Mouse (Mus musculus): ENCODE results near the gene Hepacam. TPM values are rescaled to one million over a fixed set of nuclear protein-coding genes. Genes with fewer than 3 reads are reported as not detected.

Hepacam gene
- total and polyA plus RNA-seq, 3 experiments: 0.13 TPM; not detected in 2

DNA sequence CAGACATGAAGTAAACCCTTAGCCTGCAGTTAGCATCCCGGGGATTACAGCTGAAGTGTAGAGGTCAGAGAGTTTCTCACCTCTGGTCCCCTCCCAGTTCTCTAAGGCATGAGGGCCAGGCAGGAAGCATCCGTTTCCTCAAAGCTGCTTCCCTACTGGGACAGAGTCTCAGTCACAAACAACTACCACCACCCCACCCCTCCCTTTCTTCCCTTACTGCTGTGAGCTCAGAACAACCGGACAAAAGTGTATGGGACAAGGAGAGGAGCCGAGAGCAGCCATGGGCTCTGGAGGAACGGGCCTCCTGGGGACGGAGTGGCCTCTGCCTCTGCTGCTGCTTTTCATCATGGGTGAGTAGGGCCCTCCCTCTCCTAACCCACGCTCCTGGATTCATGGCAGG lies 34.7 kb downstream of the Hepacam start, which contains the start of gene Robo4:
TSS of gene Robo4 (plus strand) at position 96 of the 400 bp plus-strand sequence.
- no peak within 1 kb of the TSS for H3K4me2 ChIP-seq (ENCODE audit: insufficient read depth, low read depth, poor library complexity, severe bottlenecking)
- in situ Hi-C loops (cut with MboI; ENCODE audit: low pct_ligation_motif_present, low pct_unique_long_range_greater_than_20kb, low sequenced_read_pairs): loop anchor here (25.0 kb wide), 1 partner anchor 535 kb away; no protein-coding TSS in a partner anchor
- TF ChIP-seq POLR2AphosphoS2 (IDR thresholded peaks at IDR 0.05; ENCODE audit: low read depth, low read length) (no peak), POLR2A (IDR thresholded peaks at IDR 0.05; ENCODE audit: low read depth, low read length) (no peak), HCFC1 (IDR thresholded peaks at IDR 0.05; ENCODE audit: low read depth, low read length) (no peak), CTCF (conservative IDR thresholded peaks at IDR 0.05 in 1 of 2, IDR thresholded peaks at IDR 0.05 in 1 of 2; ENCODE audit: low read depth in 2 of 2, low read length in 2 of 2) (no peak), E2F4 (IDR thresholded peaks at IDR 0.05; ENCODE audit: insufficient replicate concordance, low read depth, low read length) (no peak), RAD21 (IDR thresholded peaks at IDR 0.05; ENCODE audit: low read depth, low read length) (no peak), CHD2 (IDR thresholded peaks at IDR 0.05; ENCODE audit: low read length) (no peak), ZMIZ1 (IDR thresholded peaks at IDR 0.05; ENCODE audit: low read depth, low read length) (no peak)

DNA sequence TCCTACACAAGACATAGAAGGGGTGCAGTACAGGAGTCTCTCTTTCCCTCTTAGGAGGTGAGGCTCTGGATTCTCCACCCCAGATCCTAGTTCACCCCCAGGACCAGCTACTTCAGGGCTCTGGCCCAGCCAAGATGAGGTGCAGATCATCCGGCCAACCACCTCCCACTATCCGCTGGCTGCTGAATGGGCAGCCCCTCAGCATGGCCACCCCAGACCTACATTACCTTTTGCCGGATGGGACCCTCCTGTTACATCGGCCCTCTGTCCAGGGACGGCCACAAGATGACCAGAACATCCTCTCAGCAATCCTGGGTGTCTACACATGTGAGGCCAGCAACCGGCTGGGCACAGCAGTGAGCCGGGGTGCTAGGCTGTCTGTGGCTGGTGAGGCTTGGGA lies 35.4 kb downstream of the Hepacam start:
- in situ Hi-C loops (cut with MboI; ENCODE audit: low pct_ligation_motif_present, low pct_unique_long_range_greater_than_20kb, low sequenced_read_pairs): loop anchor here (25.0 kb wide), 1 partner anchor 535 kb away; no protein-coding TSS in a partner anchor
- Histone ChIP-seq H3K27ac (ENCODE audit: insufficient read depth, low read depth) (no peak overlapping the region), H3K9me3 (replicated peaks; ENCODE audit: low read length) (no peaks in the 10 kb centered on the region), H3K4me3 (replicated peaks in 1 of 3; ENCODE audit: low read depth in 2 of 3, low read length in 2 of 3, poor library complexity in 1 of 3) (no peak overlapping the region), H3K27me3 (replicated peaks) (peaks cover 5% of the 10 kb centered on the region), H3K9ac (ENCODE audit: insufficient read depth, low read depth) (no peak overlapping the region), H3K4me2 (ENCODE audit: insufficient read depth, low read depth, poor library complexity, severe bottlenecking) (no peak overlapping the region), H3K36me3 (replicated peaks in 1 of 2; ENCODE audit: control insufficient read depth in 1 of 2, insufficient read depth in 1 of 2, low read length in 1 of 2) (no peaks in the 10 kb centered on the region), H3K4me1 (ENCODE audit: control insufficient read depth in 1 of 2, insufficient read depth in 2 of 2) (peaks cover 2 to 11% of the 10 kb centered on the region in 2 experiments; a peak in 3 of 4 replicates), H3K79me2 (replicated peaks; ENCODE audit: control insufficient read depth, extremely low read depth, insufficient read depth, poor library complexity, severe bottlenecking) (no peaks in the 10 kb centered on the region)
- TF ChIP-seq ZNF384 (IDR thresholded peaks at IDR 0.05; ENCODE audit: low read depth, low read length) (no peak), NRF1 (IDR thresholded peaks at IDR 0.05; ENCODE audit: low read depth, low read length) (no peak), POLR2AphosphoS2 (IDR thresholded peaks at IDR 0.05; ENCODE audit: low read depth, low read length) (no peak), BHLHE40 (IDR thresholded peaks at IDR 0.05; ENCODE audit: low read depth, low read length) (no peak), MAX (IDR thresholded peaks at IDR 0.05; ENCODE audit: low read length) (no peak), POLR2A (IDR thresholded peaks at IDR 0.05; ENCODE audit: low read depth, low read length) (no peak), MAZ (IDR thresholded peaks at IDR 0.05; ENCODE audit: low read depth, low read length) (no peak), ZKSCAN1 (IDR thresholded peaks at IDR 0.05; ENCODE audit: borderline replicate concordance, low read depth, low read length) (no peak), TCF12 (IDR thresholded peaks at IDR 0.05; ENCODE audit: low read depth, low read length) (no peak), UBTF (IDR thresholded peaks at IDR 0.05; ENCODE audit: low read depth, low read length) (no peak), ETS1 (conservative IDR thresholded peaks at IDR 0.05; ENCODE audit: low read depth, low read length) (no peak), TBP (conservative IDR thresholded peaks at IDR 0.05; ENCODE audit: low read depth, low read length) (no peak), EP300 (IDR thresholded peaks at IDR 0.05; ENCODE audit: low read length) (no peak), MXI1 (IDR thresholded peaks at IDR 0.05; ENCODE audit: low read depth, low read length) (no peak), MYC (IDR thresholded peaks at IDR 0.05; ENCODE audit: low read depth, low read length) (no peak), JUN (IDR thresholded peaks at IDR 0.05; ENCODE audit: insufficient read depth, low read depth, low read length) (no peak), ELF1 (IDR thresholded peaks at IDR 0.05; ENCODE audit: low read depth, low read length) (no peak), HCFC1 (IDR thresholded peaks at IDR 0.05; ENCODE audit: low read depth, low read length) (no peak), GABPA (IDR thresholded peaks at IDR 0.05; ENCODE audit: insufficient replicate concordance, low read depth, low read length) (no peak), MAFK (IDR thresholded peaks at IDR 0.05; ENCODE audit: insufficient replicate concordance, low read length) (no peak)
- no peak for DNase-seq (ENCODE audit: extremely low read depth)
- dilution Hi-C loops (cut with MboI; ENCODE audit: extremely low pct_ligation_motif_present, extremely low pct_unique_long_range_greater_than_20kb, low sequenced_read_pairs): no loop called here

More for the DNA sequence above, 34.7 kb downstream of the Hepacam start, which contains the start of gene Robo4:
- H3K79me2 ChIP-seq (replicated peaks; ENCODE audit: control insufficient read depth, extremely low read depth, insufficient read depth, poor library complexity, severe bottlenecking): no peaks in the 10 kb centered on the region
- dilution Hi-C loops (cut with MboI; ENCODE audit: extremely low pct_ligation_motif_present, extremely low pct_unique_long_range_greater_than_20kb, low sequenced_read_pairs): no loop called here
- no peaks in the 10 kb centered on the region for H3K36me3 ChIP-seq (replicated peaks in 1 of 2; ENCODE audit: control insufficient read depth in 1 of 2, insufficient read depth in 1 of 2, low read length in 1 of 2)
- H3K9ac ChIP-seq (ENCODE audit: insufficient read depth, low read depth): no peak within 1 kb of the TSS
- no peak within 1 kb of the TSS for H3K4me3 ChIP-seq (replicated peaks in 1 of 3; ENCODE audit: low read depth in 2 of 3, low read length in 2 of 3, poor library complexity in 1 of 3)
- peaks cover 3% of the 10 kb centered on the region for H3K27me3 ChIP-seq (replicated peaks)
- no peak within 1 kb of the TSS for H3K27ac ChIP-seq (ENCODE audit: insufficient read depth, low read depth)
- H3K9me3 ChIP-seq (replicated peaks; ENCODE audit: low read length): no peaks in the 10 kb centered on the region
- no peak for DNase-seq (ENCODE audit: extremely low read depth)
- H3K4me1 ChIP-seq (ENCODE audit: control insufficient read depth in 1 of 2, insufficient read depth in 2 of 2): peaks cover 2 to 11% of the 10 kb centered on the region in 2 experiments; a peak in 3 of 4 replicates

All from CH12.LX (cell line).